Mouse (Mus musculus): Measurements from ENCODE around the gene Thsd4. TPM values are rescaled to one million over a fixed set of nuclear protein-coding genes. Genes with fewer than 3 reads are reported as not detected.

Gene Thsd4
- polyA plus RNA-seq, 1 experiment from 2014 or later = 8.2 TPM

DNA sequence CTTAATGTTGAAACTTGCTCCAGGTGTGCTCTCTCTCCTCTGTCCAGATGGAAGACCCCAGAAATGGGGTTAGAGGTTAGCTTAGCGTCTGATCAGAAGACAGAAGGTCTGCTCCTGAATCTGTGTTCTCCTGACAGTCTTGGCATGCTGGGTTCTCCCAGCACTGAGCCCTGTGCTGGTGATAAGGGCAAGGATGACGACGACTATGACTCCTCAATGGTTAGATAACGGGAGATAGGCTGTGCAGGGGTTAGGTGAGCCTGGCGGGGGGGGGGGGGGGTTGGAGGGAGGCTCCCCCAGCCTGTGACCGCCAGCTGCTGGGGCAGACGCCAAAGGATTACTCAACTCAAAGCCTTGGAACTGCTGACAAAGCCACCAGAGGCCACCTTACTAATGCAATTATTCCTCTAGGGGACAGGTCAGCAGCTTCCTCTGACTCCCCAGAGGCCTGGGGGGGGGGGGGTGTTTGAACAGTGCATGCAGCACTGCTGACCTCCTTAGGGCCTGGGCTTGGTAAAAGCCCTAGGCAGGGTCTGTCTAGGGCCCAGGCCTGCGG lies 569.3 kb downstream of the Thsd4 start:
- WGBS = 41% methylated on average over 7 of the region's 8 CpGs
- peaks cover 21% of the 10 kb centered on the region for H3K4me1 ChIP-seq (ENCODE audit: control insufficient read depth, insufficient read depth, low read length)
- no peaks in the 10 kb centered on the region for H3K36me3 ChIP-seq (ENCODE audit: control insufficient read depth, insufficient read depth)
- no peak overlapping the region for H3K9ac ChIP-seq (ENCODE audit: low read length)
- no peak overlapping the region for H3K4me2 ChIP-seq (ENCODE audit: low read depth, low read length)
- H3K27ac ChIP-seq (ENCODE audit: low read length) = no peak overlapping the region
- H3K4me3 ChIP-seq (ENCODE audit: low read length) = no peak overlapping the region
- H3K27me3 ChIP-seq (ENCODE audit: control insufficient read depth, insufficient read depth, low read length) = no peaks in the 10 kb centered on the region
- ATAC-seq (replicated peaks; ENCODE audit: extremely low read depth, insufficient read depth, low FRiP score) = no peak
- H3K9me3 ChIP-seq (replicated peaks; ENCODE audit: control insufficient read depth, low read length) = no peaks in the 10 kb centered on the region

GRCm38 (mm10) chr9:59951943-59952342 lies 569.9 kb downstream of the Thsd4 start:
- no peak overlapping the region for H3K4me3 ChIP-seq (ENCODE audit: low read length)
- 77% methylated on average over 4 of the region's 4 CpGs for WGBS
- H3K27ac ChIP-seq (ENCODE audit: low read length) = no peak overlapping the region
- no peak for ATAC-seq (replicated peaks; ENCODE audit: extremely low read depth, insufficient read depth, low FRiP score)
- no peak overlapping the region for H3K4me2 ChIP-seq (ENCODE audit: low read depth, low read length)
- no peaks in the 10 kb centered on the region for H3K36me3 ChIP-seq (ENCODE audit: control insufficient read depth, insufficient read depth)
- no peak overlapping the region for H3K9ac ChIP-seq (ENCODE audit: low read length)
- H3K4me1 ChIP-seq (ENCODE audit: control insufficient read depth, insufficient read depth, low read length) = peaks cover 21% of the 10 kb centered on the region
- H3K9me3 ChIP-seq (replicated peaks; ENCODE audit: control insufficient read depth, low read length) = no peaks in the 10 kb centered on the region
- no peaks in the 10 kb centered on the region for H3K27me3 ChIP-seq (ENCODE audit: control insufficient read depth, insufficient read depth, low read length)

DNA sequence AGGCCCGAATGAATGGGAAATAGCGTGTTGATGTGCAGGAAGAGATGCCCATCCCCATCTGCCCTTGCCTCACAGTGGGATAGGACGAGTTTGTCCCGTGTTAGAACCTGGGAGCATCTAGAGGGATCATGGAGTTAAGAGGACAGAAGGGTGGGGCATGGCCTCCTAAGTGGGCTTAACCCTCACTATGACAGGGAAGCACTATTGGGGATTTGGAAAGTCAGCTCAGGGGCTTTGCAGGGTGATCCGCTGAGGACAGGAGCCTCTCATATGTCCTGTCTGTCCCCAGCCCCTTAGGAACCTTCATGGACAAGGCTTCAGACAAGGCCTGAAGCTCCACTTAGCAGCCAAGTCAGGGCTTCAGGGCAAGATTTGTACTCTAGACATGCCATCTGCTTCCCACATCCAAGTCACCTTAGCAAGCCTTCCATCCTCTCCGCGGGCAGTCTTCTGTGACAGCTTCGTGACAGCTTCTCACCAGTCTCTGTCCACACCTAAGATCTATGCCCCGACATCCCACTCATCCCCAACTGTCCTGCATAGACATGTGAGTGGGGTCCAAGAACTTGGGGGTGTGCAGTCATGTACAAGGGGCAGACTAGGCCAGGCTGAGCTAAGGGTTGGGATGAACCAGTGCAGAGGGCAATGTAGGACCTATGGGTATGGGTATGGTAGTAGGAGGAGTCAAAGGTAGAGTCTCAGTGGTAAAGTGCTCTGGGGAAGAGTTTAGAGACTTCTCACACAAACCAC lies 570.7 kb downstream of the Thsd4 start:
- H3K4me1 ChIP-seq (ENCODE audit: control insufficient read depth, insufficient read depth, low read length) = peaks cover 17% of the 10 kb centered on the region
- no peak for ATAC-seq (replicated peaks; ENCODE audit: extremely low read depth, insufficient read depth, low FRiP score)
- WGBS = 90% methylated on average over 9 of the region's 9 CpGs
- no peak overlapping the region for H3K9ac ChIP-seq (ENCODE audit: low read length)
- no peaks in the 10 kb centered on the region for H3K9me3 ChIP-seq (replicated peaks; ENCODE audit: control insufficient read depth, low read length)
- H3K4me2 ChIP-seq (ENCODE audit: low read depth, low read length) = no peak overlapping the region
- no peaks in the 10 kb centered on the region for H3K27me3 ChIP-seq (ENCODE audit: control insufficient read depth, insufficient read depth, low read length)
- no peak overlapping the region for H3K27ac ChIP-seq (ENCODE audit: low read length)
- no peak overlapping the region for H3K4me3 ChIP-seq (ENCODE audit: low read length)
- H3K36me3 ChIP-seq (ENCODE audit: control insufficient read depth, insufficient read depth) = no peaks in the 10 kb centered on the region

GRCm38 (mm10) chr9:59949981-59950380 lies 571.9 kb downstream of the Thsd4 start:
- no peaks in the 10 kb centered on the region for H3K36me3 ChIP-seq (ENCODE audit: control insufficient read depth, insufficient read depth)
- H3K9me3 ChIP-seq (replicated peaks; ENCODE audit: control insufficient read depth, low read length) = no peaks in the 10 kb centered on the region
- H3K4me2 ChIP-seq (ENCODE audit: low read depth, low read length) = no peak overlapping the region
- no peak overlapping the region for H3K9ac ChIP-seq (ENCODE audit: low read length)
- no peak for ATAC-seq (replicated peaks; ENCODE audit: extremely low read depth, insufficient read depth, low FRiP score)
- no peak overlapping the region for H3K27ac ChIP-seq (ENCODE audit: low read length)
- H3K27me3 ChIP-seq (ENCODE audit: control insufficient read depth, insufficient read depth, low read length) = no peaks in the 10 kb centered on the region
- WGBS = 89% methylated on average over 5 of the region's 5 CpGs
- H3K4me3 ChIP-seq (ENCODE audit: low read length) = no peak overlapping the region
- H3K4me1 ChIP-seq (ENCODE audit: control insufficient read depth, insufficient read depth, low read length) = peaks cover 8% of the 10 kb centered on the region; the same call in 1 of the 2 replicates

GRCm38 (mm10) chr9:59949511-59949910 lies 572.3 kb downstream of the Thsd4 start:
- no peak for ATAC-seq (replicated peaks; ENCODE audit: extremely low read depth, insufficient read depth, low FRiP score)

DNA sequence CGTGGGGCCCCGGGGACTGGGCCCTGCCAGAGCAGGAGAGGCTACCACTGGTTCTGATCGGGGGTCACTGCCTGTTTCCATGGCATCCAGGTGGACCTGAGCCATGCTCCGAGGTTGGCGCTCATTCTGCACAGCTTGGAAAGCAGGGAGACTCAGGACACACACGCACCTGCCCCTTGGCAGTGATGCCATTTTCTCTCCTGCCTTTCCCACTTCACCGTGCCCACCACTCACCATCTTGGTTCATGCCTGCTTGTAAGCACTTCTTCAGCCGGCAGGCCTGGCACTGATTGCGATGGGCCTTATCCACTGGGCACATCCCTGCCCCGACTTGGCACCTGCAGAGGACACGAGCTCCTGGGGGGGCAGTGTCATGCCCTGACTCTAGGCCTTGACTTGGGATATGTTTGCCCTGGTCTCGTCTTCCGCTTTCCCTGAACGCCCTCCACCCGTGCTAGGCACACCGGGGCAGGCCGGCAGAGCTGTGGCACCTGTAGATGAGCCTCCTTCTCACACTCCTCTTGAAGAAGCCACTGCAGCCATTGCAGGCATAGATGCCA lies 573.1 kb downstream of the Thsd4 start:
- 84% methylated on average over 17 of the region's 17 CpGs for WGBS
- H3K9ac ChIP-seq (ENCODE audit: low read length) = no peak overlapping the region
- no peak overlapping the region for H3K27ac ChIP-seq (ENCODE audit: low read length)
- H3K4me3 ChIP-seq (ENCODE audit: low read length) = no peak overlapping the region
- ATAC-seq (replicated peaks; ENCODE audit: extremely low read depth, insufficient read depth, low FRiP score) = no peak
- no peaks in the 10 kb centered on the region for H3K36me3 ChIP-seq (ENCODE audit: control insufficient read depth, insufficient read depth)
- H3K27me3 ChIP-seq (ENCODE audit: control insufficient read depth, insufficient read depth, low read length) = no peaks in the 10 kb centered on the region
- H3K4me1 ChIP-seq (ENCODE audit: control insufficient read depth, insufficient read depth, low read length) = peaks cover 5% of the 10 kb centered on the region; the same call in 1 of the 2 replicates
- no peaks in the 10 kb centered on the region for H3K9me3 ChIP-seq (replicated peaks; ENCODE audit: control insufficient read depth, low read length)
- no peak overlapping the region for H3K4me2 ChIP-seq (ENCODE audit: low read depth, low read length)

More at GRCm38 (mm10) chr9:59949511-59949910, 572.3 kb downstream of the Thsd4 start:
- Histone ChIP-seq H3K36me3 (ENCODE audit: control insufficient read depth, insufficient read depth) (no peaks in the 10 kb centered on the region), H3K27ac (ENCODE audit: low read length) (no peak overlapping the region), H3K9ac (ENCODE audit: low read length) (no peak overlapping the region), H3K9me3 (replicated peaks; ENCODE audit: control insufficient read depth, low read length) (no peaks in the 10 kb centered on the region), H3K4me1 (ENCODE audit: control insufficient read depth, insufficient read depth, low read length) (peaks cover 5% of the 10 kb centered on the region; the same call in 1 of the 2 replicates), H3K4me2 (ENCODE audit: low read depth, low read length) (no peak overlapping the region), H3K27me3 (ENCODE audit: control insufficient read depth, insufficient read depth, low read length) (no peaks in the 10 kb centered on the region), H3K4me3 (ENCODE audit: low read length) (no peak overlapping the region)
- WGBS = 78% methylated on average over 6 of the region's 6 CpGs

DNA sequence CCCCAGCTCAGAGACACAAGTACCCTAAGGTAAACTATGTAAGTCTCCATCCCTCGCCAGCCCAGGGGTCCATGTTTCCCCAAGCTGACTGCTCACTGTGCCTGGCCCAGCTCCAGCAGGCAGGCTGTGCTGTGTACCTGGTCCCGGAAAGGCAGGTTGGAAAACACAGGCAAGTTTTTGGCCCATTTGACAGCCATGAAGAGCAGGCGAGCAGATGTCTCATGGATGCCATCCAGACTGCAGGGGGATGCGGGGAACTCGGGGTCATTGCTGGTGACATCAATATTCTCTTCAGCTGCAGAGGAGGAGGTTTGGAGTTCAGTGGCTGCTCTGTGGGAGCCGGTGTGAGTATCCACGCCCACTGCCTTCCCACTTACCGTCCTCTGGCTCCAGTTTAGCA lies 573.6 kb downstream of the Thsd4 start:
- 62% methylated on average over 8 of the region's 8 CpGs for WGBS
- no peak overlapping the region for H3K27ac ChIP-seq (ENCODE audit: low read length)
- no peaks in the 10 kb centered on the region for H3K36me3 ChIP-seq (ENCODE audit: control insufficient read depth, insufficient read depth)
- ATAC-seq (replicated peaks; ENCODE audit: extremely low read depth, insufficient read depth, low FRiP score) = no peak
- H3K9ac ChIP-seq (ENCODE audit: low read length) = no peak overlapping the region
- H3K4me1 ChIP-seq (ENCODE audit: control insufficient read depth, insufficient read depth, low read length) = peaks cover 5% of the 10 kb centered on the region; the same call in 1 of the 2 replicates
- H3K27me3 ChIP-seq (ENCODE audit: control insufficient read depth, insufficient read depth, low read length) = no peaks in the 10 kb centered on the region
- no peaks in the 10 kb centered on the region for H3K9me3 ChIP-seq (replicated peaks; ENCODE audit: control insufficient read depth, low read length)
- no peak overlapping the region for H3K4me2 ChIP-seq (ENCODE audit: low read depth, low read length)
- no peak overlapping the region for H3K4me3 ChIP-seq (ENCODE audit: low read length)

- H3K9ac ChIP-seq (ENCODE audit: low read length) = no peak overlapping the region
- no peak for ATAC-seq (replicated peaks; ENCODE audit: extremely low read depth, insufficient read depth, low FRiP score)
- H3K4me3 ChIP-seq (ENCODE audit: low read length) = no peak overlapping the region
- H3K4me2 ChIP-seq (ENCODE audit: low read depth, low read length) = no peak overlapping the region
- H3K9me3 ChIP-seq (replicated peaks; ENCODE audit: control insufficient read depth, low read length) = no peaks in the 10 kb centered on the region
- 79% methylated on average over 8 of the region's 8 CpGs for WGBS
- no peaks in the 10 kb centered on the region for H3K27me3 ChIP-seq (ENCODE audit: control insufficient read depth, insufficient read depth, low read length)
- H3K36me3 ChIP-seq (ENCODE audit: control insufficient read depth, insufficient read depth) = no peaks in the 10 kb centered on the region
- H3K4me1 ChIP-seq (ENCODE audit: control insufficient read depth, insufficient read depth, low read length) = no peaks in the 10 kb centered on the region; the same call in 1 of the 2 replicates
- no peak overlapping the region for H3K27ac ChIP-seq (ENCODE audit: low read length)
Measured at GRCm38 (mm10) chr9:59947271-59947670, 574.6 kb downstream of the Thsd4 start.

- Histone ChIP-seq H3K9ac (ENCODE audit: low read length) (no peak overlapping the region), H3K4me3 (ENCODE audit: low read length) (no peak overlapping the region), H3K27me3 (ENCODE audit: control insufficient read depth, insufficient read depth, low read length) (no peaks in the 10 kb centered on the region), H3K4me2 (ENCODE audit: low read depth, low read length) (no peak overlapping the region), H3K27ac (ENCODE audit: low read length) (no peak overlapping the region), H3K36me3 (ENCODE audit: control insufficient read depth, insufficient read depth) (no peaks in the 10 kb centered on the region), H3K4me1 (ENCODE audit: control insufficient read depth, insufficient read depth, low read length) (peaks cover 7% of the 10 kb centered on the region), H3K9me3 (replicated peaks; ENCODE audit: control insufficient read depth, low read length) (no peaks in the 10 kb centered on the region)
- no peak for ATAC-seq (replicated peaks; ENCODE audit: extremely low read depth, insufficient read depth, low FRiP score)
- 77% methylated on average over 3 of the region's 3 CpGs for WGBS
Measured at GRCm38 (mm10) chr9:59945241-59945640, 576.6 kb downstream of the Thsd4 start.

All from heart, embryonic 16.5 days (tissue).